Mouse (Mus musculus): Measurements from ENCODE around the gene Lilrb4a. TPM values are rescaled to one million over a fixed set of nuclear protein-coding genes. Genes with fewer than 3 reads are reported as not detected.
"Not testable (repeated sequence)": the region's sequence is repeated elsewhere in the genome, so short reads cannot be mapped to it uniquely, and the experiment has no call there.

Gene Lilrb4a
- polyA plus RNA-seq (2012; rRNA removed), result 2.7 and 3.7 TPM in 2 replicates
- polyA plus RNA-seq (2014; fragmentation: Nextera tagmentation; extraction: Ambion mirVana), result 3.0 and 3.2 TPM in 2 replicates

DNA sequence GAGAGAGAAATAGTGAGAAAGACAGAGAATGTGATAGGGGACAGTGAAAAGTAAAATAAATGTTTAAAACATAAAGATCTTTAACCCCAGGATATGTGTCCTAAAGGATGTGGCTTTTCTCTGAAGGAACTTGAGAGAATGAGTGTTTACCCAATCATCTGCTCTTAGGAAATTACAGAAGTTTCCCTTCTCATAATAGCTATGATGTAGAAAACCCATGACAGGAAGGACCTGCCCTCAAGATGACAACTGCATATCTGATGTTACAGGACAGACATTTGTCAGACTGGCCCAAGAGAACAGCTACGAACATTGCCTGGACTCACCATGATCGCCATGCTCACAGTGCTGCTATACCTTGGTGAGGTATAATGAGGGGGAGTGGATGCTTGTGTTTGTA is at the start of gene Lilrb4a:
Lilrb4a (plus strand) TSS at position 266 of the 400 bp plus-strand sequence.
- H3K27me3 ChIP-seq (ENCODE audit: control insufficient read depth, insufficient read depth, low read length); DNase-seq (ENCODE audit: low spot score); H3K4me1 ChIP-seq (ENCODE audit: control insufficient read depth, insufficient read depth, low read length); H3K36me3 ChIP-seq (ENCODE audit: control insufficient read depth, insufficient read depth, low read length); H3K9me3 ChIP-seq (ENCODE audit: control insufficient read depth, low read length); ATAC-seq (ENCODE audit: low FRiP score, low read depth); H3K4me2 ChIP-seq (replicated peaks; ENCODE audit: low read depth, low read length, severe bottlenecking); H3K9ac ChIP-seq (ENCODE audit: low read depth, low read length, severe bottlenecking); H3K4me3 ChIP-seq (replicated peaks; ENCODE audit: low read length); H3K27ac ChIP-seq (replicated peaks; ENCODE audit: low read depth, low read length): not testable (repeated sequence)
- no CpG with 5 or more reads among the region's 2 CpGs for WGBS

DNA sequence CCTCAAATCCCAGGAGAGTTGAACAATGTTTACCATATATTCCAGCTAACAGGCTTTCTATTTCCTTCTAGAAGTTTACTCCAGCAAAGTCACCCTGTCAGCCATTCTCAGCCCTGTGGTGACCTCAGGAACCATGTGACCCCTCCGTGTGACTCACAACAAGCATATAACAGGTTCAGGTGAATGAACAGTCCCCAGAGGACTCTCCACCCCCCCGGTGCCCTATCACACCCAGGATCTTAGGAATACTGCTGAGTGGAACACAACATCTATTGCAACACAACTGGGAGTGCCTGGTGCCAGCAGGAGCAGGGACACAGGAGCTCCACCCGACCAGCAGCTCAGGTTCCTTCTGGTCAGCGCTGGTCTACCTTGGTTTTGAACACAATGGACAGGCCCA is 39.1 kb upstream of the Lilrb4a start:
- no peak for ATAC-seq (ENCODE audit: low FRiP score, low read depth)
- no peak for TF ChIP-seq POLR2A (IDR thresholded peaks at IDR 0.05; ENCODE audit: borderline replicate concordance, extremely low read depth, insufficient read depth, insufficient read length)
- 76% methylated on average over 4 of the region's 4 CpGs for WGBS

GRCm38 (mm10) chr10:51453616-51454298 is 37.0 kb upstream of the Lilrb4a start:
- DNase-seq (ENCODE audit: low spot score), result no peak
- Histone ChIP-seq H3K4me2 (replicated peaks; ENCODE audit: low read depth, low read length, severe bottlenecking) (no peak overlapping the region), H3K9ac (ENCODE audit: low read depth, low read length, severe bottlenecking) (no peak overlapping the region), H3K27me3 (ENCODE audit: control insufficient read depth, insufficient read depth, low read length) (no peaks in the 10 kb centered on the region), H3K36me3 (ENCODE audit: control insufficient read depth, insufficient read depth, low read length) (no peaks in the 10 kb centered on the region), H3K4me3 (replicated peaks; ENCODE audit: low read length) (no peak overlapping the region), H3K9me3 (ENCODE audit: control insufficient read depth, low read length) (no peaks in the 10 kb centered on the region), H3K4me1 (ENCODE audit: control insufficient read depth, insufficient read depth, low read length) (no peaks in the 10 kb centered on the region), H3K27ac (replicated peaks; ENCODE audit: low read depth, low read length) (no peak overlapping the region)
- WGBS, result 88% methylated on average over 1 of the region's 1 CpGs
- ATAC-seq (ENCODE audit: low FRiP score, low read depth), result no peak
- TF ChIP-seq POLR2A (IDR thresholded peaks at IDR 0.05; ENCODE audit: borderline replicate concordance, extremely low read depth, insufficient read depth, insufficient read length), result no peak

More for the DNA sequence above, 39.1 kb upstream of the Lilrb4a start:
- Histone ChIP-seq H3K4me1 (ENCODE audit: control insufficient read depth, insufficient read depth, low read length) (no peaks in the 10 kb centered on the region), H3K4me3 (replicated peaks; ENCODE audit: low read length) (no peak overlapping the region), H3K4me2 (replicated peaks; ENCODE audit: low read depth, low read length, severe bottlenecking) (no peak overlapping the region), H3K27ac (replicated peaks; ENCODE audit: low read depth, low read length) (no peak overlapping the region), H3K27me3 (ENCODE audit: control insufficient read depth, insufficient read depth, low read length) (no peaks in the 10 kb centered on the region), H3K9me3 (ENCODE audit: control insufficient read depth, low read length) (no peaks in the 10 kb centered on the region), H3K9ac (ENCODE audit: low read depth, low read length, severe bottlenecking) (no peak overlapping the region), H3K36me3 (ENCODE audit: control insufficient read depth, insufficient read depth, low read length) (no peaks in the 10 kb centered on the region)
- no peak for DNase-seq (ENCODE audit: low spot score)

- no peaks in the 10 kb centered on the region for H3K9me3 ChIP-seq (ENCODE audit: control insufficient read depth, low read length)
- ATAC-seq (ENCODE audit: low FRiP score, low read depth), result no peak
- H3K4me1 ChIP-seq (ENCODE audit: control insufficient read depth, insufficient read depth, low read length), result no peaks in the 10 kb centered on the region
- H3K4me2 ChIP-seq (replicated peaks; ENCODE audit: low read depth, low read length, severe bottlenecking), result no peak overlapping the region
- TF ChIP-seq POLR2A (IDR thresholded peaks at IDR 0.05; ENCODE audit: borderline replicate concordance, extremely low read depth, insufficient read depth, insufficient read length), result no peak
- no peaks in the 10 kb centered on the region for H3K36me3 ChIP-seq (ENCODE audit: control insufficient read depth, insufficient read depth, low read length)
- no peak overlapping the region for H3K9ac ChIP-seq (ENCODE audit: low read depth, low read length, severe bottlenecking)
- no peak overlapping the region for H3K27ac ChIP-seq (replicated peaks; ENCODE audit: low read depth, low read length)
- DNase-seq (ENCODE audit: low spot score), result no peak
- H3K27me3 ChIP-seq (ENCODE audit: control insufficient read depth, insufficient read depth, low read length), result no peaks in the 10 kb centered on the region
- no peak overlapping the region for H3K4me3 ChIP-seq (replicated peaks; ENCODE audit: low read length)
- WGBS, result 38% methylated on average over 1 of the region's 1 CpGs
Observed at GRCm38 (mm10) chr10:51454365-51454764, 36.4 kb upstream of the Lilrb4a start.

- WGBS, result 85% methylated on average over 1 of the region's 1 CpGs
- H3K9me3 ChIP-seq (ENCODE audit: control insufficient read depth, low read length), result no peaks in the 10 kb centered on the region
- H3K4me3 ChIP-seq (replicated peaks; ENCODE audit: low read length), result no peak overlapping the region
- H3K36me3 ChIP-seq (ENCODE audit: control insufficient read depth, insufficient read depth, low read length), result no peaks in the 10 kb centered on the region
- no peaks in the 10 kb centered on the region for H3K4me1 ChIP-seq (ENCODE audit: control insufficient read depth, insufficient read depth, low read length)
- TF ChIP-seq POLR2A (IDR thresholded peaks at IDR 0.05; ENCODE audit: borderline replicate concordance, extremely low read depth, insufficient read depth, insufficient read length), result no peak
- no peak overlapping the region for H3K27ac ChIP-seq (replicated peaks; ENCODE audit: low read depth, low read length)
- no peaks in the 10 kb centered on the region for H3K27me3 ChIP-seq (ENCODE audit: control insufficient read depth, insufficient read depth, low read length)
- no peak overlapping the region for H3K9ac ChIP-seq (ENCODE audit: low read depth, low read length, severe bottlenecking)
- DNase-seq (ENCODE audit: low spot score), result no peak
- no peak for ATAC-seq (ENCODE audit: low FRiP score, low read depth)
- H3K4me2 ChIP-seq (replicated peaks; ENCODE audit: low read depth, low read length, severe bottlenecking), result no peak overlapping the region
Observed at GRCm38 (mm10) chr10:51455762-51456161, 35.0 kb upstream of the Lilrb4a start.

Data from limb, embryonic 14.5 days (tissue).